14 mouse cellular contexts compared by ENCODE assay signal in the genomic region with DNA sequence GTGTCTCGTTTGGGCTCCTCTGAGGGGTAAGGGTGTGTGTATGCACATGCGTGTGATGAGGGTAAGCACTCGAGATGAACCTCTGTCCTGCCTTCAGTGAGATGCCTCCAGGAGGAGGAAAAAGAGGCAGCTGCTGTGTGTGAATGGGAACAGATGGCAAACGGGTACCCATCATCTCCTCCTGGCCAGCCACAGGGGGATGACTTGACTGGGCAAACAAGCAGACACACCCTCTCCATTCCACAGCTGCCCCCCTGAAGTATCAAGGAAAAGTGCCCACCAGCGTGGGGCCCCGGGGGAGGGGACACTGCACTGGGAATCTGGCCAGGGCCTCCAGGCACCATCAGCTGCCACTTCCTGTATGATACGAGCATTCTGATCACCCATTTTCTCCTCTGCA. TPM values are rescaled to one million over a fixed set of nuclear protein-coding genes. Genes with fewer than 3 reads are reported as not detected.
DNase-seq lines count a peak whose midpoint lies in the region; ATAC-seq and TF ChIP-seq lines count a peak whose summit lies in the region.
"Had no signal": no experiment of that assay in that cellular context is flagged by ENCODE, and none has a peak within 500 bp of the region (broad histone marks: within the 10 kb centered on the region; RNA-seq: fewer than 3 reads in every experiment).

No protein-coding gene starts in this region.

- H3K4me3 ChIP-seq in heart, embryonic 12.5 days, result no peak overlapping the region
- H3K4me3 ChIP-seq in lung, embryonic 16.5 days (ENCODE audit: low read length), result no peak overlapping the region
- no peak overlapping the region for H3K4me3 ChIP-seq in forebrain, postnatal 0 days (ENCODE audit: low read depth, low read length)
- H3K4me3 ChIP-seq in hindbrain, postnatal 0 days (ENCODE audit: low read length), result no peak overlapping the region

- H3K27me3 ChIP-seq in heart, embryonic 12.5 days (replicated peaks), result no peaks in the 10 kb centered on the region
- H3K27me3 ChIP-seq in lung, embryonic 16.5 days (ENCODE audit: control insufficient read depth, insufficient read depth, low read depth, low read length), result no peaks in the 10 kb centered on the region
- no peaks in the 10 kb centered on the region for H3K27me3 ChIP-seq in forebrain, postnatal 0 days (ENCODE audit: insufficient read depth, low read length)
- H3K27me3 ChIP-seq in hindbrain, postnatal 0 days (ENCODE audit: insufficient read depth, low read length), result no peaks in the 10 kb centered on the region

- no peak for ATAC-seq in heart, embryonic 12.5 days (ENCODE audit: insufficient number of reproducible peaks, low FRiP score)
- ATAC-seq in lung, embryonic 16.5 days (ENCODE audit: low read depth), result no peak
- ATAC-seq in forebrain, postnatal 0 days, result 0 out of 2 replicates have a peak, but pooled peaks have one; percentile 7
- peak; percentile 44; the same call in 1 of the 2 replicates for ATAC-seq in hindbrain, postnatal 0 days
- ATAC-seq: intestine, postnatal 0 days had no signal

- H3K9me3 ChIP-seq in heart, embryonic 12.5 days (replicated peaks), result no peaks in the 10 kb centered on the region
- H3K9me3 ChIP-seq in lung, embryonic 16.5 days (ENCODE audit: control insufficient read depth, low read length), result no peaks in the 10 kb centered on the region
- no peaks in the 10 kb centered on the region for H3K9me3 ChIP-seq in forebrain, postnatal 0 days (ENCODE audit: low read length)
- H3K9me3 ChIP-seq in hindbrain, postnatal 0 days (ENCODE audit: low read length), result no peaks in the 10 kb centered on the region

- no peak for TF ChIP-seq CTCF in forebrain, postnatal 0 days (IDR thresholded peaks at IDR 0.05; ENCODE audit: low read depth)
- no peak for TF ChIP-seq CTCF in hindbrain, postnatal 0 days (IDR thresholded peaks at IDR 0.05; ENCODE audit: low read depth)

- H3K4me1 ChIP-seq in heart, embryonic 12.5 days (replicated peaks), result peaks cover 75% of the 10 kb centered on the region
- peaks cover 27% of the 10 kb centered on the region for H3K4me1 ChIP-seq in lung, embryonic 16.5 days (replicated peaks; ENCODE audit: control insufficient read depth, insufficient read depth, low read length)
- no peaks in the 10 kb centered on the region; the same call in 1 of the 2 replicates for H3K4me1 ChIP-seq in forebrain, postnatal 0 days (ENCODE audit: insufficient read depth)
- peaks cover 12% of the 10 kb centered on the region; the same call in 1 of the 2 replicates for H3K4me1 ChIP-seq in hindbrain, postnatal 0 days (ENCODE audit: insufficient read depth, low read length)

- H3K36me3 ChIP-seq in heart, embryonic 12.5 days, result peaks cover 21% of the 10 kb centered on the region
- H3K36me3 ChIP-seq in lung, embryonic 16.5 days (ENCODE audit: control insufficient read depth, insufficient read depth, low read length), result peaks cover 10% of the 10 kb centered on the region
- peaks cover 11% of the 10 kb centered on the region for H3K36me3 ChIP-seq in forebrain, postnatal 0 days (ENCODE audit: insufficient read depth)
- H3K36me3 ChIP-seq in hindbrain, postnatal 0 days (ENCODE audit: insufficient read depth, low read length), result 0 out of 2 replicates have a peak, but pooled peaks cover 6% of the 10 kb centered on the region

- H3K9ac ChIP-seq in heart, embryonic 12.5 days, result peak overlapping the region; percentile 11; the same call in 1 of the 2 replicates
- H3K9ac ChIP-seq in lung, embryonic 16.5 days (ENCODE audit: low read length), result 0 out of 2 replicates have a peak overlapping the region, but pooled peaks have one; percentile 11
- no peak overlapping the region for H3K9ac ChIP-seq in forebrain, postnatal 0 days
- H3K9ac ChIP-seq in hindbrain, postnatal 0 days (replicated peaks; ENCODE audit: low read length), result no peak overlapping the region

- no peak for DNase-seq in heart, postnatal 4 days
- DNase-seq in lung, postnatal 36 days, result no peak
- no peak for DNase-seq in forebrain, postnatal 0 days
- DNase-seq in hindbrain, postnatal 0 days (ENCODE audit: low spot score), result peak; percentile 50
- DNase-seq in MN1 (ENCODE audit: low spot score), result no peak
- DNase-seq: gastrocnemius, postnatal 25 days; kidney, postnatal 36 days; lung, postnatal 4 days; thymus, adult 18-20 months had no signal

- WGBS in heart, embryonic 12.5 days, result 50% methylated on average over 7 of the region's 7 CpGs
- 36% methylated on average over 7 of the region's 7 CpGs for WGBS in lung, embryonic 16.5 days
- 29% methylated on average over 7 of the region's 7 CpGs for WGBS in forebrain, postnatal 0 days
- WGBS in hindbrain, postnatal 0 days, result 28% methylated on average over 7 of the region's 7 CpGs

- peak overlapping the region; percentile 83 for H3K27ac ChIP-seq in heart, embryonic 12.5 days (ENCODE audit: poor library complexity, severe bottlenecking)
- no peak overlapping the region; the same call in 1 of the 2 replicates for H3K27ac ChIP-seq in lung, embryonic 16.5 days (ENCODE audit: low read length)
- no peak overlapping the region for H3K27ac ChIP-seq in forebrain, postnatal 0 days (ENCODE audit: low read depth, low read length)
- H3K27ac ChIP-seq in hindbrain, postnatal 0 days, result no peak overlapping the region

- H3K4me2 ChIP-seq in heart, embryonic 12.5 days, result no peak overlapping the region
- H3K4me2 ChIP-seq in lung, embryonic 16.5 days (ENCODE audit: low read depth, low read length), result no peak overlapping the region
- no peak overlapping the region for H3K4me2 ChIP-seq in forebrain, postnatal 0 days (ENCODE audit: low read depth)
- no peak overlapping the region for H3K4me2 ChIP-seq in hindbrain, postnatal 0 days (ENCODE audit: low read depth, low read length)

RNA-seq across cellular contexts. Expression of a gene that starts 4.2 kb away (rescaled TPM):
- polyA plus RNA-seq in heart, embryonic 12.5 days (2016; fragmentation: Nextera tagmentation; extraction: Ambion mirVana), result not detected in 2 replicates
- not detected for total RNA-seq in heart, postnatal 4 days (2021)
- 0.64 TPM in 1 of 2 replicates, not detected in the other for polyA plus RNA-seq in lung, embryonic 16.5 days (2015; fragmentation: Nextera tagmentation; extraction: Ambion mirVana)
- not detected in 2 replicates for total RNA-seq in forebrain, postnatal 0 days (2014; rRNA removed)
- polyA plus RNA-seq in forebrain, postnatal 0 days (2015; fragmentation: Nextera tagmentation; extraction: Ambion mirVana), result not detected in 2 replicates
- not detected in 2 replicates for total RNA-seq in hindbrain, postnatal 0 days (2014; rRNA removed)
- not detected in 2 replicates for polyA plus RNA-seq in hindbrain, postnatal 0 days (2015; fragmentation: Nextera tagmentation; extraction: Ambion mirVana)
- total RNA-seq: gastrocnemius, postnatal 25 days had no signal
- polyA plus RNA-seq: embryonic facial prominence, embryonic 11.5 days; limb, embryonic 14.5 days had no signal

RNA-seq across cellular contexts. Expression of a gene that starts 25.4 kb away (rescaled TPM):
- polyA plus RNA-seq in heart, embryonic 12.5 days (2016; fragmentation: Nextera tagmentation; extraction: Ambion mirVana), result not detected in 2 replicates
- total RNA-seq in heart, postnatal 4 days (2021), result under 1 TPM in 1 of 2 experiments, not detected in 1; 0.79 TPM
- polyA plus RNA-seq in lung, embryonic 16.5 days (2015; fragmentation: Nextera tagmentation; extraction: Ambion mirVana), result 0.62 TPM in 1 of 2 replicates, not detected in the other
- not detected in 2 replicates for total RNA-seq in forebrain, postnatal 0 days (2014; rRNA removed)
- polyA plus RNA-seq in forebrain, postnatal 0 days (2015; fragmentation: Nextera tagmentation; extraction: Ambion mirVana), result not detected in 2 replicates
- total RNA-seq in hindbrain, postnatal 0 days (2014; rRNA removed), result not detected in 2 replicates
- polyA plus RNA-seq in hindbrain, postnatal 0 days (2015; fragmentation: Nextera tagmentation; extraction: Ambion mirVana), result not detected in 2 replicates
- total RNA-seq: gastrocnemius, postnatal 25 days had no signal
- polyA plus RNA-seq: embryonic facial prominence, embryonic 11.5 days; limb, embryonic 14.5 days had no signal

Comparison
In these comparisons a context has a peak if more than half of its experiments do, and no peak if none do; other contexts are left out.
1. ATAC-seq: peak in forebrain, postnatal 0 days (single experiment) and hindbrain, postnatal 0 days (single experiment); none in heart, embryonic 12.5 days (single experiment) and lung, embryonic 16.5 days (single experiment).
2. H3K9ac ChIP-seq: peak in heart, embryonic 12.5 days (single experiment) and lung, embryonic 16.5 days (single experiment); none in forebrain, postnatal 0 days (single experiment) and hindbrain, postnatal 0 days (single experiment).